Mouse (Mus musculus) forebrain, embryonic 14.5 days (tissue): ENCODE measurements at regions not wholly inside any gene's neighbourhood (a gene's known extent, or its start where the extent isn't known, plus 50 kb on each side); places are given as distances from the start of the nearest gene placed in this dataset.

ENCODE experiments used
- ATAC-seq: fragments of 200-750 bp; cut with Nextera tagmentation; 2 replicates; pipeline ENCODE4 v1.8.0; 2017; ENCODE audit warnings: mild to moderate bottlenecking, moderate library complexity
- DNase-seq: peaks from one replicate; pipeline ENCODE4 v3.0.0-alpha.2; 2015; ENCODE audit warnings: low spot score
- H3K27ac ChIP-seq: fragments of 300-500 bp; sonication (generic); 2 replicates; pipeline ENCODE4 v1.5.1; 2014; ENCODE audit warnings: low read depth, mild to moderate bottlenecking, control low read depth, low read length, moderate library complexity
- H3K27me3 ChIP-seq: fragments of 300-500 bp; sonication (generic); replicated peaks from 2 replicates; pipeline ENCODE4 v1.6.1; 2014; ENCODE audit warnings: low read length, control low read depth, mixed read lengths; ENCODE audit not compliant: control insufficient read depth, insufficient read depth
- H3K36me3 ChIP-seq: fragments of 300-500 bp; sonication (generic); 2 replicates; pipeline ENCODE4 v1.6.1; 2014; ENCODE audit warnings: low read length, control low read depth; ENCODE audit not compliant: control insufficient read depth, insufficient read depth
- H3K4me1 ChIP-seq: fragments of 300-500 bp; sonication (generic); 2 replicates; pipeline ENCODE4 v1.6.1; 2014; ENCODE audit warnings: antibody characterized with exemption, low read length, control low read depth; ENCODE audit not compliant: control insufficient read depth, insufficient read depth
- H3K4me2 ChIP-seq: fragments of 300-500 bp; sonication (generic); 2 replicates; pipeline ENCODE4 v1.6.1; 2014; ENCODE audit warnings: mild to moderate bottlenecking, control low read depth, low read length
- H3K4me3 ChIP-seq: fragments of 300-500 bp; sonication (generic); 2 replicates; pipeline ENCODE4 v1.5.1; 2014; ENCODE audit warnings: low read depth, low read length, control low read depth
- H3K9ac ChIP-seq: fragments of 300-500 bp; sonication (generic); 2 replicates; pipeline ENCODE4 v1.6.1; 2014; ENCODE audit warnings: mild to moderate bottlenecking, low read length, control low read depth, moderate library complexity
- H3K9me3 ChIP-seq: fragments of 300-500 bp; sonication (generic); replicated peaks from 2 replicates; pipeline ENCODE4 v1.6.1; 2016; ENCODE audit warnings: low read length, control low read depth, mixed read lengths; ENCODE audit not compliant: control insufficient read depth
- WGBS: fragments of 180-500 bp; shearing (Covaris S2); extraction: QIAGEN DNeasy Blood & Tissue Kit; methylation state at CpG from one replicate; pipeline ENCODE4 v1.1.7; 2014; 5-methylcytosine and 5-hydroxymethylcytosine counted together

DNA sequence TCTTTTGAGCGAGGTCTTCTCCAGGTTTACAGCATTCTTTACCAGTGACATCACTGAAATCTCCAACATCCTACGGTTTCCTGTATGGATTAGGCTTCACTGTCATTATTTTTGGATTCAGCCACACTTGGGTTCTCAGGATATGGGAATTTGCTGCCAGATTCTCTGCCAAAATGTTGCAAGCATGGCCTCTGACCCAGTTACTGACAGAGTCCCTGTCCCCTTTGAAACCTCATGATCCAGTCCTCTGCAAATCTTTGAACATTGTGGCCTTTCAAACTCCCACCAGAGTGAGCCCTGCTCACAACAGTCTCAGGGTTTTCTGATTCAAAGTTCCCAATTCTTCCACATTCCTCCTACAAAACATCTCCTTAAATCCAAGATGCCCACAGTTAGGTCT lies 118.9 kb downstream of the Dyrk2 start:
- Histone ChIP-seq H3K9ac (no peak overlapping the region), H3K36me3 (no peaks in the 10 kb centered on the region), H3K4me3 (no peak overlapping the region), H3K9me3 (no peaks in the 10 kb centered on the region), H3K4me2 (no peak overlapping the region), H3K27me3 (no peaks in the 10 kb centered on the region), H3K4me1 (0 out of 2 replicates have a peak, but pooled peaks cover 2% of the 10 kb centered on the region), H3K27ac (no peak overlapping the region)
- ATAC-seq (no peak), DNase-seq (no peak)
- WGBS, result 78% methylated on average over 2 of the region's 2 CpGs

DNA sequence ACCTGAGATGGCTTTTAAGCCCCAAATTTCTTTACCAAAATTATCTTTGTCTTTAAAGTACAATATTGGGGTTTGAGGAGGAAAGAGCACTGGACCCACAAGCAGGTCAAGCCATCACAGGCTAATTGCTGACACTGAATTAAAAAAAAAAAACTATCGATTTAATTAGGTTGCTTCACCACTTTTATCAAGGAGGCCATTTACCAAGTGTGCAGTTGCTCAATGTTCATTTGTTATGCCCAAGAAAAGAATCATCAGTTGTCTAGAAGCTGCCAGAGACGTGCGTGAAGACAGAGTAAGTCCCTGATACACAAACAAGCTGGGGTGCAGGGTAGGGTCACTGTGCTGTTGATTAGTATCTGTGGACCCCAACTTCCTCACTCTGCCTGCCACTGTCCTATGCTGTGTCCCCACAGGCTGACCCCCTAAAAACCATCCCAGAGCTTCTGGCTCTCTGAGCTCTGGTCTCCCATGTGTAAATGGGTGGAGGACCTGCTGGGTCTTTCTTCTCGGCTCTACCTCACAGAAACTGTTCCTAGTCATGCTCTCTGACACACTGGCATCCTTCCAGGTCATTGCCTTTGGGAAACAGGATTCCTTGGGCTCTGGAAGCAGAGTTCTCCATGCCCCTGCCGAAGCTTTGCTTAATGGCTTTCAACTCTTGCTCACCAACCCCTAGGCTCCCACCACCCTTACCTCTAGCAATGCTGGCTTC lies 116.8 kb downstream of the Dyrk2 start:
- no peaks in the 10 kb centered on the region for H3K9me3 ChIP-seq
- no peak overlapping the region for H3K9ac ChIP-seq
- H3K4me2 ChIP-seq, result no peak overlapping the region
- no peak overlapping the region for H3K27ac ChIP-seq
- H3K36me3 ChIP-seq, result no peaks in the 10 kb centered on the region
- DNase-seq, result no peak
- no peaks in the 10 kb centered on the region for H3K4me1 ChIP-seq
- H3K27me3 ChIP-seq, result no peaks in the 10 kb centered on the region
- WGBS, result 76% methylated on average over 5 of the region's 5 CpGs
- no peak overlapping the region for H3K4me3 ChIP-seq
- no peak for ATAC-seq

GRCm38 (mm10) chr10:118754791-118755190 lies 115.2 kb downstream of the Dyrk2 start:
- WGBS, result 97% methylated on average over 13 of the region's 13 CpGs
- no peaks in the 10 kb centered on the region for H3K9me3 ChIP-seq
- no peaks in the 10 kb centered on the region for H3K4me1 ChIP-seq
- no peak for DNase-seq
- H3K27me3 ChIP-seq, result no peaks in the 10 kb centered on the region
- H3K36me3 ChIP-seq, result no peaks in the 10 kb centered on the region
- no peak for ATAC-seq
- H3K4me2 ChIP-seq, result no peak overlapping the region
- no peak overlapping the region for H3K27ac ChIP-seq
- no peak overlapping the region for H3K9ac ChIP-seq
- H3K4me3 ChIP-seq, result no peak overlapping the region

DNA sequence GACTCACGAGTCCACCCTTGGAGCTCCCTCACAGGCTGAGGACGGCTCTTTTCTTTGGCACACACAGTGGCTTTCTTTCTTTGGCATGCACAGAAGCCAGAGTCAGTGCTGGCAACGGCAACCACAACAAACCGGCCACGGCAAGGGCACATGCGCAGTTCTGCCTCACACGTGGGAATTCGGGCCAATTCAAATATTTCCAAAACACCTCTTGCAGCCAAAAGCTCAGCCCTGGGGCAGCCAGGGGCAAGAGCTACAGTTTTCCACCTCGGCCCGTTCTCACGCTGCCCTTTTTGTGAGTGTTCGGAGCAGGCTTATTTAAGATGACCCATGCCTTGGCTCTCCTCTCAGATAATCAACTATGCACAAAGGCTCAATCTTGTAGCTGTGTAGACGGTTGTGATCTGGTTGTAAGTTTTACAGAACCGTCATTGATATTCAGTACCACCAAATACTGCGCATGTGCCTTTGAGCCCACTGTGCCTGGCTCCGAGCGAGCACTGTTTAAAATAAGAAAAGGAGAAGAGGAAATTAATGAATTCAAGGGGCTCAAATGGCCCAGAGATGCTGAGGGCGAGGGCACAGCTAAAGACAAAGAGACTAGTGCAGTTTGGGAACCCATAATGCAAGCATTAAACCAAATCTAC lies 111.1 kb downstream of the Dyrk2 start:
- Histone ChIP-seq H3K27me3 (no peaks in the 10 kb centered on the region), H3K4me2 (no peak overlapping the region), H3K4me3 (no peak overlapping the region), H3K27ac (no peak overlapping the region), H3K9ac (no peak overlapping the region), H3K9me3 (no peaks in the 10 kb centered on the region), H3K36me3 (no peaks in the 10 kb centered on the region), H3K4me1 (no peaks in the 10 kb centered on the region)
- ATAC-seq (peak; percentile 40; the same call in 1 of the 2 replicates), DNase-seq (peak; percentile 42)
- WGBS, result 72% methylated on average over 18 of the region's 18 CpGs

- H3K36me3 ChIP-seq, result no peaks in the 10 kb centered on the region
- H3K4me2 ChIP-seq, result no peak overlapping the region
- H3K4me3 ChIP-seq, result no peak overlapping the region
- no peaks in the 10 kb centered on the region for H3K9me3 ChIP-seq
- H3K4me1 ChIP-seq, result no peaks in the 10 kb centered on the region
- 75% methylated on average over 8 of the region's 8 CpGs for WGBS
- DNase-seq, result no peak
- no peak for ATAC-seq
- no peaks in the 10 kb centered on the region for H3K27me3 ChIP-seq
- no peak overlapping the region for H3K9ac ChIP-seq
- no peak overlapping the region for H3K27ac ChIP-seq
Measured at GRCm38 (mm10) chr10:118760441-118760840, 109.6 kb downstream of the Dyrk2 start.

- no peaks in the 10 kb centered on the region for H3K27me3 ChIP-seq
- ATAC-seq, result no peak
- H3K9ac ChIP-seq, result no peak overlapping the region
- DNase-seq, result no peak
- 85% methylated on average over 10 of the region's 10 CpGs for WGBS
- H3K4me1 ChIP-seq, result no peaks in the 10 kb centered on the region
- H3K9me3 ChIP-seq, result no peaks in the 10 kb centered on the region
- H3K4me2 ChIP-seq, result no peak overlapping the region
- H3K27ac ChIP-seq, result no peak overlapping the region
- H3K36me3 ChIP-seq, result no peaks in the 10 kb centered on the region
- no peak overlapping the region for H3K4me3 ChIP-seq
Measured at GRCm38 (mm10) chr10:118761101-118761868, 108.7 kb downstream of the Dyrk2 start.

DNA sequence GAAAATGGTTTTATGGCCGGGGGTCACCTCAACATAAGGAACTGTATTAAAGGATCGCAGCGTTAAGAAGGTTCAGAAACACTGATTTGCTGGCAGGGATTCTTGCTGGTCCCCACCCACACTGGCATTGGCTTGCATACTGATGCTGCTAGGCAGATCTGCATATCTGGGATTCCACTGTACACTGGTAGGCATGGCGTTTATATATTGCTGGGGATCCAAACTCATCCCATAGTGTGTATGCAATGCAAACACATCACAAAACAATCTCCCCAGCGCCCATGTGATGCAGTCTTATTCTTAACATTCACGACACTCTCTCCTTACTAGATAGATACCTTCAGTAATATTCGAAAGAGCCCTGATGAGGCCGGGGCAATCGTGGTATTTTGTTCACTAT lies 105.0 kb downstream of the Dyrk2 start:
- Histone ChIP-seq H3K9ac (no peak overlapping the region), H3K27ac (no peak overlapping the region), H3K27me3 (no peaks in the 10 kb centered on the region), H3K4me3 (no peak overlapping the region), H3K4me2 (no peak overlapping the region), H3K36me3 (no peaks in the 10 kb centered on the region), H3K4me1 (no peaks in the 10 kb centered on the region), H3K9me3 (no peaks in the 10 kb centered on the region)
- ATAC-seq, result no peak
- no peak for DNase-seq
- 92% methylated on average over 9 of the region's 9 CpGs for WGBS

DNA sequence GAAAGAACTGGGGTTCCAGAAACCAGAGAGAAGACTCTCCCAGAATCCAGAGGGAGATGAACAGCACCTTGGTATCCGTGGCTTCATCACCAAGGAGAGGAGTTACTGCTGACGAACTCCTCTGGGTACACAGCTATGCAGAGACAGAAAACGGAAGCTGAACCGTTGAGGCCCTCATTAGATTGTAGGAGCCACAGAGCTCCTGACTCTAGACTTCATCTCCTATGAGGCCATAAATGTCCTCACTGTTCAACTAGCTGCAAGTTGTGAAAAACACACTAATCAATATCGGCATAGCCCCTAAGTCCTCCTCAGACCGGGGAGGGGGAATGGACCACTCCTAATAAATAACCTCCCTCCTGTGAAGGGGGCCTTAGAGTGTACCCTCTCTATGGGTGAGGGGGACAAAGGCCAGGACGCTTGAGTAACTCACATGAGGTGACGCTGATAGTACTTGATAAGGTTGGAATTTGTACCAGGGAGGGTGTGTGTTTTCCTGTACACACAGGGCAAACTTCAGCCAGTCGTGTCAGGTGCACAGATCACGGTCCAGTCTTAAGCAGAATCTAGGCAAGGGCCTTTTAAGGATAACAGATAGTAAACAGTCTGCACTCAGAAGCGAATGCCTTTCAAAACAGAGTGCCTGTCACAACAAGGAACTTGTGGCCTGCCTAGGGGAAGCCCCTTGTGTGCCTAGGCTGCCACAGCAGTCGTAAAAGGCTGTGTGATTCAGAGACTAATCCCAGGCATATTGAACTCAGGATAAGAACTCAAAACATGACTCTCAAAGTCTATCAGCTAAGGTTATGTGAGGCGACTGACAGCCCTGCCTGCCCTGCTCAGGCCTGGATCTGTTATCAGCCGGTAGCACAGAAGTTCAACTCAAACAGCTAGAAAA lies 104.2 kb downstream of the Dyrk2 start:
- H3K9ac ChIP-seq, result no peak overlapping the region
- H3K4me3 ChIP-seq, result no peak overlapping the region
- ATAC-seq (no peak), DNase-seq (no peak)
- H3K4me2 ChIP-seq, result no peak overlapping the region
- no peaks in the 10 kb centered on the region for H3K36me3 ChIP-seq
- no peaks in the 10 kb centered on the region for H3K4me1 ChIP-seq
- 73% methylated on average over 14 of the region's 14 CpGs for WGBS
- no peak overlapping the region for H3K27ac ChIP-seq
- H3K9me3 ChIP-seq, result no peaks in the 10 kb centered on the region
- H3K27me3 ChIP-seq, result no peaks in the 10 kb centered on the region
